Mouse (Mus musculus): ENCODE data around the gene Parg.
"Not testable (repeated sequence)": the region's sequence is repeated elsewhere in the genome, so short reads cannot be mapped to it uniquely, and the experiment has no call there.

Gene Parg

DNA sequence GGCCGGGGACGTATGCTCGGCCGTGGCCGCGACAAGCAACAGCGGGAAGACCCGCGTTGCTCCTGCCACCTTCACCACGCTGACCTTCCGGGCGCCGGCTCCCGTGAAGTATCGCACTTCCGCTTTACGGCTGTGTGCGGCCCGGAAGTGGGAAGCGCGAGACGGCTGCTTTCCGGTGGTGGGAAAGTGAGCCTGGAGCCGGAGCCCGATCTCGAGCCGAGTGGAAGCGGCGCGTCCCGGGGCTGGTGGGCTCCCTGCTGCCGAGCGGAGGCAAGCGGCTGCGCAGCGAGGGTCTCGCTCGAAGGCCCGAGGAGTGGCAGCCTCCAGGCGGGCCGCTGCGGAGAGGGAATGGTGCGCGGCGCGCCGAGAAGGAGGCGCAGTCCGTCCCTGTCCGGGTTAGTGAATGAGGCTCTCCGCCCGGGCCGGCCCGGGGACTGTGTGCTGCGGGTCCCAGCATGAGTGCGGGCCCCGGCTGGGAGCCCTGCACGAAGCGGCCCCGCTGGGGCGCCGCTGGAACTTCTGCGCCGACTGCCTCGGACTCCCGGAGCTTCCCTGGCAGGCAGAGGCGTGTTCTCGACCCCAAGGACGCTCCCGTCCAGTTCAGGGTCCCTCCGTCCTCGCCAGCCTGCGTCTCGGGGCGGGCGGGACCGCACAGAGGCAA, at the start of gene Parg, which contains the start of gene Timm23:
Gene Parg (plus strand): TSS at position 159 of the 661 bp plus-strand sequence.
Gene Timm23 (minus strand): TSS at position 108 of the 661 bp plus-strand sequence.
- peak; percentile 88 for DNase-seq (ENCODE audit: low read depth)

DNA sequence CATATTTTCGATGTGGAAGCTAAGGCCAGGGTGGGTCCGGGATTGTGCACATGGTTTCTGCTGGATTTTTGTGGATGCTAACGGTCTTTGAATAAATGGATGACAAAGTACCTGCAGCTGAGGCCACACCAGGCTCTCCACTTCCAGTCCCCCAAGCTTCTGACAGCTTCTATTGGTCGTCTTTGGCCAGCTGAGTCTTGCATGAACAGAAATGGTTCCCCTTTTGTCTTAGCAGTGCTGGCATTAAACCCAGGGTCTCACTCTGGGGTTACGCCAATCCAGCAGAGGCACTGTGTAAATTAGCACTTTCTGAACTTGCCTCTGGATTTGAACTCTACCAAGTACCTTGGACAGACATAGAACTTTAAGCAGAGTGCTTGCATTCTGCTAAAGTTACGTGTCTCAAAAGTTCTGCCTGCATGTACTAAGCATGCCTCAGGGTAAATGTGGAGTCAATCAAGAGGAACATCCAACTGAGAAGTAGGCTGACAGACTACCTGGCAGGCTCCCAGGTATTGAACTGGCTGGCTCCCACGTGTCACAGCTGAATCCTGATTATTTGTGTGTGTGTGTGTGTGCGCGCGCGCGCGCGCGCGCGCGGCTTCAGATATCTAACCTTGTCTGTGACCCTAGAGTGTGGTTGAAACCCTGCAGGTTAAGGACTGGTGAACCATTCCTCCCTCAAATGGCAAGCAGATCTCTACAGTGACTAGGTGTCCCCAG, 49.3 kb upstream of the Parg start:
- DNase-seq (ENCODE audit: low read depth) = no peak

GRCm38 (mm10) chr14:32153156-32153555, 48.6 kb upstream of the Parg start:
- DNase-seq (ENCODE audit: low read depth) = no peak

DNA sequence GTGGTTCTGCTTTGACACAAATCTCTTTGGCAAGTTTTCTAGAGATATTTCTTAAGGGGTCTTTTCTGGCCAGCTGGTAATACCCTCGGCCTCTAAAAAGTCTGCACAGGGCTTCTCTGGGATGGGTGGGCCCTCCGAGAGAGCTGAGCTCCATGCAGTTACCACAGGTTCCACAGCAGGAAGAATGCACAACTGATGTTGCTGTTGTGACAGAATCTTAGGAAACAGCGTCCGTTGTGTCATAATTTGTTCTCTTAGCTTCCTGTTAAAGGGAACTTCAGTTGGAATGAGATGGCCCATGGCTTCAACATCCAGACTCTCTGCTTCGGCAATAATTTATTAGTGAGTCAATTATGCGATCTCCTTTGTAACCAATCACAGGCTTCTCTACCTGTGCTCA, 47.0 kb upstream of the Parg start:
- DNase-seq (ENCODE audit: low read depth) = peak; percentile 64

- peak; percentile 92 for DNase-seq (ENCODE audit: low read depth)
Observed at GRCm38 (mm10) chr14:32159150-32159670, 42.5 kb upstream of the Parg start.

GRCm38 (mm10) chr14:32159690-32160246, 42.0 kb upstream of the Parg start, which contains the start of gene Ncoa4:
Ncoa4 (plus strand) TSS chr14:32159865.
- DNase-seq (ENCODE audit: low read depth) = peak; percentile 99

DNA sequence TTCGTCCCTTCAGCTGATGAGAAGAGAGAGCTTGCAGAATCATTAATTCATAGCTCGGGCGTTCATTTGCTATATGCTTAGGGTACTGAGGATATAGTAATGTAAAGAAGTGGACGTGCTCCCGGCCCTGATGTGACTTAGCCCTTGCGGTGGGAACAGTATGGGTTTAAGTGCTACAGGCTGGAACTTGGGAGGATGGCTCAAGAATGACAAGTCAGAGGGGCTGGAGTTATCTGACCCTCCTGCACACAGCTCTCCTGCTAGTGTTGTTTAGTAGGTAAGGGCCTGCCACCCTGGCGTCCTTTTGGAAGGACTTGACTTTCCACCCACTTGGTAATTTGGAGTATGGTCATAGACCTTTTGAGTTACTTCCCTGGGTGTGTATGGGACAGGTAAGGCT, 41.2 kb upstream of the Parg start:
- DNase-seq (ENCODE audit: low read depth) = peak; percentile 39

DNA sequence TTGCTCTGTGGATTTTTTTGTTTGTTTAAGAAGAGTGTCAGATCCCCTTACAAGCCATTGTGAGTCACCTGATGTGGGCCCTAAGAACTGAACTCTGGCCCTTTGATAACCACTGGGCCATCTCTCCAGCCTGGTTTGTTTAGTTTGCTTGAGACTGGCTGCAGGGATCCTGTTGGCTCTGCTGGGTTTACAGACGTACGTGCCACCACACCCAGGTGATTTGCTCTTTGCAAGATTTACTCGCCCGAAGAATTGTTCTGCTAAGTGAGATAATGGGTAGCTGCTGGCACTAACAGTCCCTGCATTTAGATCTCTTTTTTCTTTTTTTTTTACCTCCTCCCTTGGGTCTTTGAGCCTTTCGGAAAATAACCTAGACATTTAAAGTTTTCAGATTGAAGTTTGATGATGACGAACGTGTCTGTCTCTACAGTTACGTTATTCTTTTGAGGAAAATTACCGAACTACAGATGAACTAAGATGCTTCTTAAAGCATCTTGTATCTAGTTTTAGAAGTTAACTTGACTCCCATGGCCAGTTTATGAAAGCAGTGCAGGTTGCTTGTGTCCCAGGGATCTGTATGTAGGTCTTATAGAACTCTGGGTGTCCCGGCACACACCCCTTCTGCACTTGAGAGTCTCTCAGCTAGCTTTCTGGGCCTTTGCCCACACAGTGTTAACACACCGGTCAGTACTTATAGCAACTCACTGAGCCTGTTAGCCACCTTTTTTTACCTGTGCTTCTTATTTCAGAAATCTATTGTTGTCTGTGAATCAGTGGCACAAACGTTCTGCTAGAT, 40.5 kb upstream of the Parg start:
- no peak for DNase-seq (ENCODE audit: low read depth)

DNA sequence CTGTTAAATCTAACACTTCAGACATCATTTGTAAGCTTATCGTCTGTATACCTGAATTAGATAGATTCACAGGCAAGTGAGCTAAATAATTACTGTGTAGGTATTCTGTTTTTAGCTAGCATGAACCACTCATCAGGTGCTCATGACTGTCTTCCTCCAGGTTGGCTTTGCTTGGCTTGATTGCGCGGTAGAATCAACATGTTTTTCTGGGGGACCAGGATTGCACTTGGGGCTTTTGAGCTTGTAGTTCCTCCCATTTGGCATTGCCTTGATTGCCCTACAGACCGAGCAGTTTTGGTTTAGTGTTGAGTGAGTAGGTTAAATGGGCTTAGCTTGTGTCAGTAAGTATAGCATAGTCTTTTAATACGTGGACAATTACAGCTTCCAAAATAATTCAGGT, 39.5 kb upstream of the Parg start:
- DNase-seq (ENCODE audit: low read depth) = no peak

- DNase-seq (ENCODE audit: low read depth) = peak; percentile 50
Observed at GRCm38 (mm10) chr14:32163203-32163888, 38.4 kb upstream of the Parg start.

GRCm38 (mm10) chr14:32164173-32165051, 37.3 kb upstream of the Parg start:
- peak; percentile 51 for DNase-seq (ENCODE audit: low read depth)

DNA sequence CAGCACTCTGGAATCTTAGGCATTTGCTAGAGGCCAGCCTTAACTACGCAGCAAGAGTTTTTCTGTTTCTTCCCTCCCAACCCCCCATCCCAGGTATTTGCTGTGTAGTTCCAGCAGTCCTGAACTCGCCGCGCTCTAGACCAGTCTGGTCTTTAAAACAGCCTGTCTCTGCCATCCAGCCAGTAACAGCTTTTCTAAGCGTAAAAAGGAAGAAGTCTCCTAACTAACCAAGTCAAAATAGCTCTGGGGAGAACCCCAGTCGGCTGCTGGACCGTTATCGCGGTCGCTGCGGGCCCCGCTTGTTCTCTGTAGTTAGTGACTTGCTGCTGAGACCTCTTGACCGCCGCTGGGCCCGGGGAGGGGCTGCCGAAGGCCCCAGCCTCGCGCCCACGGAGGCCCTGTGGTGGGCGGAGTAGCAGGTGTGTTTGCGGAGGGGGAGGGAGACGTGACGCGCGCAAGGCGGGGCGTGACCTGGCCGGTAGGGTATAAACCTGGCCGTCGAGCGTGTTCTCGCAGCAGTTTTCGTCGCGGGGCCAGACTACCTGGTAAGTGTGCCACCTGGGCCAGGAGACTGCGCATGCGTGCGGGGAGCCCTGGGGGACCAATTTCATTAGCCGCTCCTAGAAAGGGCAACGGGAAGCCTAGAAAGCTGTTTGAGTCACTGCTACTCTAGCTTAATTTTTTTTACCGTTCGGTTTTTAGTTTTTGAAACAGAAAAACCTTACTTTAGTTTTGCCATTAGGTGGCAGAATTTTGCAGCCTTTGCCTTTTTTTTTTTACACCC, 36.3 kb upstream of the Parg start:
- DNase-seq (ENCODE audit: low read depth) = peak; percentile 96

DNA sequence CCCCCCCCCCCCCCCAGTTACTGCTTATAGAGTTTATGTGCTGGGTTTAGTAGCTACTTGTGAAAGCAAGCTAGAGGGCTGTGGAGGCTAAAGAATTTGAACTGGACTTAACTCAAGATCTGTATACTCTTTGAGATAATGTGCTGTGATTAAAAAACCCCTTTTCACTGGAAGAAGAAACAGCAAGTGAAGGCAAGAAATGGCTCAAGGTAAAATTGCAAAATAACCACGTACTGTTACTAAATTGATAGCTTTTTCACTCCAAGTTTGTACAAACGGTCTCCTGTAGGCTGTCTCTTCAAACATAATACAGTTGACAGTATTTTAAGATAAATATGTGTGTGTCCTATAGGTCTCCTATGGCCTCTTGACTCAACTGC, 35.7 kb upstream of the Parg start:
- no peak for DNase-seq (ENCODE audit: low read depth)

DNA sequence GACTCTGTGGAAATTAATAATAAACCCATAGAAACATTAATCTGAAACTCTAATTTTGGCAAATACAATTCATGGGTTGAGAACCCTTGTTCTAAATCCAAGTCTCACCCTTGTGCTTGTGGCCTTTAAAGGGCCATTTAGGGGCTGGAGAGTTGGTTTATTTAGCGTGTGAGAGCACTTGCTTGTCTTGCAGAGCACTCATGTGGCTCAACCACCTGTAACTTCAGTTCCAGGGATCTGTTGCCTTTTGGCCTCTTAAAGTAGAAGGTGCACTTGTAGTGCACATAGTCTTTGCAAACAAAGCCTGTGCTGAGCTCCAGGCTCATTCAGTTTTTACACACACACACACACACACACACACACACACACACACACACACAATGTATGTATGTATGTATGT, 34.9 kb upstream of the Parg start:
- no peak for DNase-seq (ENCODE audit: low read depth)

DNA sequence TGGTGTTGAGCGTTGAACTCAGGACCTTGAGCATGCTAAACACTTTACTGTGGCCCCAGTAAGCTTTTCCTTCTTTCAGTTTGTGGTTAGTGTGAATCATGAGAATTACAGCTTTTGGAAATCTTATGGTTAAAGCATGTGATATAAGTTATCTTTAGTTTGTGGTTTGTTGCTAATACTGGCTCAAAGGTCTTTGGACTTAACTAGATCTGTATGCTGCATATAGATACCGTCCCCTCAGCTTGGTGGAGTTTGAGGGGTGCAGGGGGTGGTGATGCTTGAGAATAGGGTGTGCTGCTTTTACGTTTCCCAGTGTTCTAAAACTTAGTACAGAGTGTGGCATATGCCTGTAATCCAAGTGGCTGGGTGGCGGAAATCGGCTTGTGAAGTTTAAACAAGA, 34.4 kb upstream of the Parg start:
- peak; percentile 89 for DNase-seq (ENCODE audit: low read depth)

DNA sequence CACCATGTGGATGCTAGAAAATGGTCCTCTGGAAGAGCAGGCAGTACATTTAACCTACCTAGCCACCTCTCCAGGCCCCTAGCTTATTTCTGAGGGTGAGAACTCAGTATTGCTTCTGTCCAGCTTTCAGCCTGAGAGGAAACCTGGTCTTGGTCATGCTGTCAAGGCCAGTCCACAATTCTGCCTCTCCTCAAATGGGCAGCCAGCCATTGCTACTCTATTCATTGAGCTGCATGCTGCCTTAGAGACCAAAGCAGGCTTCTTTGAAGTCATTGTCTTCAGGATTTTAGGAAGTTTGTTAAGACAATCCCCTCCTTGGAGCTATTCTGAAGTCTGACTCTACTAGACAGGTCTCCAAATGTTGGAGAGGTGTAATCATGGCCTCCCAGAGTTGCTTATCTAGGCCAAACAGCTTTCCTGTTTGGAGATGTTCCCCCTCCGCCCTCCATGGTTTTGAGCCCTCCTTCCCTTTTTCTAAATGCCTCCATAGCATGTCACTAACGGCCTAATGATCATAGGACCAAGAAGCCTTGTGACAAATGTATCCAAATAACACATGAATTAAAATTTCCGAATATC, 33.0 kb upstream of the Parg start:
- DNase-seq (ENCODE audit: low read depth) = peak; percentile 93

GRCm38 (mm10) chr14:32170137-32170536, 31.6 kb upstream of the Parg start:
- DNase-seq (ENCODE audit: low read depth) = no peak

DNA sequence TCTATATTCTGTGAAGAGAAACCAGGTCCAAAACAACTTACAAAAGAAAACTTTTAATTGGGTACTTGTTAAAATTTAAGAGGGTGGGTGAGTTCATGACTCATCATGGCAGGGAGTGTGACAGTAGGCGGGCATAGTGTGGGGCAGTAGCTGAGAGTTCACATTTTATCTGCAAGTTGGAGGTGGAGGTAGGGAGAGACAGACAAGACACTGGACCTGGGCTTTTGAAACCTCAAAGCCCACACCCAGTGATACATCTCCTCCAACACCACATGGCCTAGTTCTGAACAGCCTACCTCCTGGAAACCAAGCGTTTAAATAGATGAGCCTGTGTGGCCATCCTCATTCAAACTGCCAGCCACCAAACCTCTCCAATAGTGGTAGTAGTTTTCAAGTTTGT, 26.4 kb upstream of the Parg start:
- no peak for DNase-seq (ENCODE audit: low read depth)

GRCm38 (mm10) chr14:32176590-32176989, 25.2 kb upstream of the Parg start:
- DNase-seq (ENCODE audit: low read depth) = not testable (repeated sequence)
